Mouse (Mus musculus) bone marrow macrophage, adult 2 months (primary cell): ENCODE results near the gene Rcbtb2.

Experiments used
- CTCF ChIP-seq: IDR thresholded peaks from 2 replicates; pipeline ENCODE4 v1.5.1; 2012; ENCODE audit warnings: low read depth, mild to moderate bottlenecking, low read length, moderate library complexity
- POLR2A ChIP-seq: IDR thresholded peaks from 2 replicates; pipeline ENCODE4 v1.6.1; 2012; ENCODE audit warnings: mild to moderate bottlenecking, low read depth, low read length, borderline replicate concordance

DNA sequence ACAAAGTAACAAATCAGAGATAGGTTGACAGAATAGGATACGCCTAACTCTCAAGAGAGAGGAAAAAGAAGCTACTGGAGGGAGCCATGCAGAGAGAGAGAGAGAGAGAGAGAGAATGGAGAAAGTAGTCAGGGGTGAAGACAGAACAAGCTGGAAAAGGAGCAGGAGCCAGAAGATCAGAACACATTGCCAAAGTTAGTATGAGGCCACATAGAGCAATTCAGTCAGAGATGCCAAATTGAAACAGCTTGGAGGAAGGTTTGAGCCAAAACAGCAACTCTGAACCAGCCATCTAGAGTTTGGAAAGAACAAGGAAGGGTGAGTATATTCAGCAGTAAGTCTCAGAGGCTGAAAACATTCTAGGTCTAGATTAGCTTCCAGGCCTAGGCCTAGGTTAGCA is 94.2 kb downstream of the Rcbtb2 start:
- no peak for TF ChIP-seq CTCF
- no peak for TF ChIP-seq POLR2A
